Mouse (Mus musculus) effector memory CD4-positive, alpha-beta T cell, adult 5 months (primary cell): ENCODE measurements around the gene Hist1h1d. TPM values are rescaled to one million over a fixed set of nuclear protein-coding genes. Genes with fewer than 3 reads are reported as not detected.

Source experiments
- polyA plus RNA-seq: library from polyadenylated mRNA; unstranded; fragments of 100-300 nt; shearing (Covaris generic); gene quantifications from one replicate; pipeline ENCODE4 v1.2.1, GENCODE M21; 2017

The Hist1h1d gene
- polyA plus RNA-seq, 1 experiment from 2014 or later: 0.21 TPM

Other genes starting within 250 kb of the Hist1h1d start
- 11.3 TPM for gene Zfp322a, start 184.1 kb upstream of the Hist1h1d start, polyA plus RNA-seq
- 14.7 TPM for gene Abt1, start 129.4 kb upstream of the Hist1h1d start, polyA plus RNA-seq
- not detected for gene Btn1a1, start 87.4 kb upstream of the Hist1h1d start, polyA plus RNA-seq
- gene Btn2a2, start 64.4 kb upstream of the Hist1h1d start, polyA plus RNA-seq: not detected
- 4.7 TPM for gene Hist1h4h, start 22.2 kb upstream of the Hist1h1d start, polyA plus RNA-seq
- gene Hist1h2af, start 19.4 kb upstream of the Hist1h1d start, polyA plus RNA-seq: not detected
- gene Hist1h3g, start 17.8 kb upstream of the Hist1h1d start, polyA plus RNA-seq: not detected
- gene Hist1h2bh, start 9.9 kb upstream of the Hist1h1d start, polyA plus RNA-seq: 0.29 TPM
- gene Hist1h3f, start 9.2 kb upstream of the Hist1h1d start, polyA plus RNA-seq: 1.1 TPM
- gene Hist1h4f, start 1.6 kb upstream of the Hist1h1d start, polyA plus RNA-seq: not detected
- gene Hist1h3e, start 9.1 kb downstream of the Hist1h1d start, polyA plus RNA-seq: 2.8 TPM
- 1.7 TPM for gene Hist1h2ae, start 18.0 kb downstream of the Hist1h1d start, polyA plus RNA-seq
- gene Hist1h2bg, start 18.1 kb downstream of the Hist1h1d start, polyA plus RNA-seq: 3.7 TPM
- gene Hist1h2bf, start 20.9 kb downstream of the Hist1h1d start, polyA plus RNA-seq: not detected
- 0.70 TPM for gene Hist1h2ad, start 21.1 kb downstream of the Hist1h1d start, polyA plus RNA-seq
- gene Hist1h3d, start 22.5 kb downstream of the Hist1h1d start, polyA plus RNA-seq: not detected
- gene Hist1h4d, start 28.3 kb downstream of the Hist1h1d start, polyA plus RNA-seq: 14.8 TPM
- gene Hist1h2be, start 67.9 kb downstream of the Hist1h1d start, polyA plus RNA-seq: 2.0 TPM
- gene Hist1h1e, start 69.3 kb downstream of the Hist1h1d start, polyA plus RNA-seq: 4.4 TPM
- 0.29 TPM for gene Hist1h2ac, start 130.7 kb downstream of the Hist1h1d start, polyA plus RNA-seq
- gene Hist1h2bc, start 130.9 kb downstream of the Hist1h1d start, polyA plus RNA-seq: 10.1 TPM
- gene Hist1h1t, start 142.6 kb downstream of the Hist1h1d start, polyA plus RNA-seq: not detected
- gene Hist1h4c, start 145.2 kb downstream of the Hist1h1d start, polyA plus RNA-seq: 4.5 TPM
- gene Hfe, start 157.6 kb downstream of the Hist1h1d start, polyA plus RNA-seq: 0.79 TPM
- 34.3 TPM for gene Hist1h1c, start 185.5 kb downstream of the Hist1h1d start, polyA plus RNA-seq
- not detected for gene Hist1h3c, start 192.3 kb downstream of the Hist1h1d start, polyA plus RNA-seq
- not detected for gene Hist1h2bb, start 193.5 kb downstream of the Hist1h1d start, polyA plus RNA-seq
- not detected for gene Hist1h2ab, start 197.9 kb downstream of the Hist1h1d start, polyA plus RNA-seq
- gene Hist1h3b, start 199.0 kb downstream of the Hist1h1d start, polyA plus RNA-seq: not detected
- gene Hist1h4b, start 203.8 kb downstream of the Hist1h1d start, polyA plus RNA-seq: 6.6 TPM
- gene Hist1h4a, start 208.0 kb downstream of the Hist1h1d start, polyA plus RNA-seq: not detected
- 3.8 TPM for gene Hist1h3a, start 209.1 kb downstream of the Hist1h1d start, polyA plus RNA-seq
- gene Hist1h1a, start 210.4 kb downstream of the Hist1h1d start, polyA plus RNA-seq: not detected
- not detected for gene Trim38, start 216.7 kb downstream of the Hist1h1d start, polyA plus RNA-seq